Mouse (Mus musculus): Measurements from ENCODE around the gene Tph2. TPM values are rescaled to one million over a fixed set of nuclear protein-coding genes. Genes with fewer than 3 reads are reported as not detected.

Gene Tph2
- polyA plus RNA-seq, 1 experiment: not detected

DNA sequence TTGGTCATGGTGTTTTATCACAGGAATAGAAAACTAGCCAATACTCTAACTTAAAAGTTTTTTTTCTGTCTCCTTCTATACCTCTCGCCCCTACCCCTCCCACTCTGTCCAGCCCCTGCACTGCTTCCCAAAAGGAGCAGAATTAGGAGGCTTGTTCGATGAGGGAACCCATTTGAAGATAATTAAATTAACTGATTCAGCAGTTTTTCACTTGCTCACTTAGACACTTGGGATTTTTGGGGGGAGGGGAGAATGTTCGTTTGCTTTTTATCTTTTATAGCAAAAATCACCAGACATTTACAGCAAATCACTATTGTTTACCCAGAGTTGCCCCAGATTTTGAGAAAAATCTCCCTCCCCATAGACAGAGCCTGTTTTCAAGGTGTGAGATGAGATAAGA is 106.6 kb downstream of the Tph2 start:
- Histone ChIP-seq H3K36me3 (ENCODE audit: control insufficient read depth, insufficient read depth, low read length) (no peaks in the 10 kb centered on the region), H3K4me1 (replicated peaks; ENCODE audit: control insufficient read depth, insufficient read depth, low read length) (no peaks in the 10 kb centered on the region), H3K27ac (ENCODE audit: control insufficient read depth, insufficient read depth, low read length) (no peak overlapping the region), H3K27me3 (ENCODE audit: control insufficient read depth, insufficient read depth, low read length) (no peaks in the 10 kb centered on the region), H3K4me3 (ENCODE audit: control insufficient read depth, insufficient read depth, low read length) (no peak overlapping the region)
- 75% methylated on average over 3 of the region's 3 CpGs for WGBS
- DNase-seq: no peak
- TF ChIP-seq CTCF (IDR thresholded peaks at IDR 0.05; ENCODE audit: borderline replicate concordance, control insufficient read depth, extremely low read depth, insufficient read depth, low read length, poor library complexity) (no peak), POLR2A (IDR thresholded peaks at IDR 0.05; ENCODE audit: control insufficient read depth, extremely low read depth, insufficient read depth, low read length, poor library complexity) (no peak)

DNA sequence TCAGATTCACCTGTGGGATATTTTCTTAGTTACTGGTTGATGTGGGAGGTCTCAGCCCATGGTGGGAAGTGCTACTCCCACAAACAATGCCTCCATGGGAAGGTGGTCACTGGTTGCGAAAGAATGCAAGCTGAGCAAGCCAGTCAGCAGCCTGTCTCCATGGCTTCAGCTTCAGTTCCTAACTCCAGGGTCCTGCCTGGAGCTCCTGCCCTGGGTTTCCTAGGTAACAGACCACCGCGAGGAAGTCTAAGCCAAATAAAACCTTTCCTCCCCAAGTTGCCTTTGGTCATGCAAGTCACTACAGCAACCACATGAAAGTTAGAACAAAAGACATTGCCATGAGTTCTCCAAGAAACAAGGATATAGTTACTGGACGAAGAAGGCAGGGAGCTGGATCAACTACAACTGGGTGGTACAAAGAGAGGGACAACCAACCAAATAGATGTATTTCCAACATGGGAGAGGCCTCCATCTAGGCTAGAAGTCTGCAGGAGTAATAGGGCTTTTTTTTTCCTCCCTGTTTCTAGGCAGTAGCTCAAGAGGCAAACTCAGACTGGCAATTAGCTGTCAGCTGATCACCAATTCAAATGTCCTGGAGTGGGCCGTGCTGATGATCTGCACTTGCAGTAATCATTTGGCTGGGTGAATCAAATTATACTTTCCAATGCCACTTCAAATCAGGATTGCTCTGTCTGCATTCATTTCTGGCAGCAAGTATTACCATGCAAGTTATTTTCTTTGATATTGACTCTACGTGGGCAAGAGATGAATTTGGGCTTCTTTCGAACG is 115.5 kb downstream of the Tph2 start:
- Histone ChIP-seq H3K27ac (ENCODE audit: control insufficient read depth, insufficient read depth, low read length) (no peak overlapping the region), H3K4me3 (ENCODE audit: control insufficient read depth, insufficient read depth, low read length) (no peak overlapping the region), H3K27me3 (ENCODE audit: control insufficient read depth, insufficient read depth, low read length) (no peaks in the 10 kb centered on the region), H3K36me3 (ENCODE audit: control insufficient read depth, insufficient read depth, low read length) (no peaks in the 10 kb centered on the region), H3K4me1 (replicated peaks; ENCODE audit: control insufficient read depth, insufficient read depth, low read length) (no peaks in the 10 kb centered on the region)
- TF ChIP-seq POLR2A (IDR thresholded peaks at IDR 0.05; ENCODE audit: control insufficient read depth, extremely low read depth, insufficient read depth, low read length, poor library complexity) (no peak), CTCF (IDR thresholded peaks at IDR 0.05; ENCODE audit: borderline replicate concordance, control insufficient read depth, extremely low read depth, insufficient read depth, low read length, poor library complexity) (no peak)
- 85% methylated on average over 8 of the region's 8 CpGs for WGBS
- no peak for DNase-seq

DNA sequence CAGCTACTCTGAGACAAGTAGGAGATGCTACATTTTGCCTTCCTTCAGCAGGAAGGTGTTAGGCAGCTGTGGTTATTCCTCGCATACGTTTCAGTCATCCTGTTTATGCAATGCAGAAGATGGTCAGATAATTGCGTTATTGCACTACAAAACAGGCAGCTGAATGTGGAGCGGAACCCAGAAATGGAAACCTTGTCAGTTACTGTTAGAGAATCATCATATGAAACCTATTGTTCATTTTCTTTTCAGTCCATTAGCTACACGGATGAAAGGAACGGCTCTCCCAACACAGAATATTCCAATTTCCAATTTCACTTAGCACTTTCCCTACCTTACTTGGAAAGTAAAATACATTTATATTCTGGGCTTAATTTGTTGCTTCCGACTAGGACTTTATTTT is 120.9 kb downstream of the Tph2 start:
- Histone ChIP-seq H3K4me3 (ENCODE audit: control insufficient read depth, insufficient read depth, low read length) (no peak overlapping the region), H3K27me3 (ENCODE audit: control insufficient read depth, insufficient read depth, low read length) (no peaks in the 10 kb centered on the region), H3K36me3 (ENCODE audit: control insufficient read depth, insufficient read depth, low read length) (no peaks in the 10 kb centered on the region), H3K4me1 (replicated peaks; ENCODE audit: control insufficient read depth, insufficient read depth, low read length) (no peaks in the 10 kb centered on the region), H3K27ac (ENCODE audit: control insufficient read depth, insufficient read depth, low read length) (no peak overlapping the region)
- DNase-seq: no peak
- TF ChIP-seq POLR2A (IDR thresholded peaks at IDR 0.05; ENCODE audit: control insufficient read depth, extremely low read depth, insufficient read depth, low read length, poor library complexity) (no peak), CTCF (IDR thresholded peaks at IDR 0.05; ENCODE audit: borderline replicate concordance, control insufficient read depth, extremely low read depth, insufficient read depth, low read length, poor library complexity) (no peak)
- 83% methylated on average over 7 of the region's 7 CpGs for WGBS

DNA sequence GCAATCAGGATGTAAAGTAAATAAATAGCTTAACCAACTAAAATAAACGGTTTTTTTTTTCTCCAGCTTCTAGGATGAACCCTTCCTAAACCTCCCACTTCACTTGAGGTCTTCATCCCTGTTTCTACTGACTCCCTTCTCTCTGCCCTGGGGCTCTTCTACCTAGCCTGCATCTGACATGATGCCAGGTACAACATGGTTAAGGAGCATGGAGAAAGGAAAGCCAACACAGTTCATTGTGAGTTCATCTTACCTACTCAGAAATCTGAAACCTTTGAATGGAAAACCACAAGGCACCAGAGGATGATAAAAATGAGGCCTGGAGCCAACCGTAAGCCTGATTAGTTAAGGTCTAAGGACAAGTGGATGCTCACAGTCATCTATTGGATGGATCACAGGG is 123.3 kb downstream of the Tph2 start:
- Histone ChIP-seq H3K4me1 (replicated peaks; ENCODE audit: control insufficient read depth, insufficient read depth, low read length) (no peaks in the 10 kb centered on the region), H3K4me3 (ENCODE audit: control insufficient read depth, insufficient read depth, low read length) (no peak overlapping the region), H3K27me3 (ENCODE audit: control insufficient read depth, insufficient read depth, low read length) (no peaks in the 10 kb centered on the region), H3K36me3 (ENCODE audit: control insufficient read depth, insufficient read depth, low read length) (no peaks in the 10 kb centered on the region), H3K27ac (ENCODE audit: control insufficient read depth, insufficient read depth, low read length) (no peak overlapping the region)
- DNase-seq: no peak
- TF ChIP-seq CTCF (IDR thresholded peaks at IDR 0.05; ENCODE audit: borderline replicate concordance, control insufficient read depth, extremely low read depth, insufficient read depth, low read length, poor library complexity): no peak
- no peak for TF ChIP-seq POLR2A (IDR thresholded peaks at IDR 0.05; ENCODE audit: control insufficient read depth, extremely low read depth, insufficient read depth, low read length, poor library complexity)
- WGBS: 71% methylated on average over 2 of the region's 2 CpGs

DNA sequence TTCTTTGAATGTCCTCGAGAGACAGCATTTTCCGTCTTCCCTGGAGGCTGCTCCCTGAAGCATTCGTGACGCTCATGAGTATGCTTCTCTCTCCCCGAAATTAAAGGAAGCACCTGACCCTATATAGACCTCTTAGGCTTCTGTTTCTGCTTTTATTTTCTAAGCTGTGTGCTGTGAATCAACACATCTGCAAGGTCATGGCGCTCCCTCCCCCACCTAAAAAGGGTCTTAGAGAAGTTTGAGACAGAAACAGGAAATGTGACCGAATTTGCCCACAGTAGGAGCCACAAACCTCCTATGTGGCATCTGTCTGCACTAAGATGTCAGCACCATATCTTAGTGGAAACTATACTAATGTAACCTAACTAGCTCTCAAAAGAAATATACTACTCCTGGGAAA is 124.1 kb downstream of the Tph2 start:
- Histone ChIP-seq H3K27me3 (ENCODE audit: control insufficient read depth, insufficient read depth, low read length) (no peaks in the 10 kb centered on the region), H3K4me1 (replicated peaks; ENCODE audit: control insufficient read depth, insufficient read depth, low read length) (no peaks in the 10 kb centered on the region), H3K4me3 (ENCODE audit: control insufficient read depth, insufficient read depth, low read length) (no peak overlapping the region), H3K27ac (ENCODE audit: control insufficient read depth, insufficient read depth, low read length) (no peak overlapping the region), H3K36me3 (ENCODE audit: control insufficient read depth, insufficient read depth, low read length) (no peaks in the 10 kb centered on the region)
- TF ChIP-seq CTCF (IDR thresholded peaks at IDR 0.05; ENCODE audit: borderline replicate concordance, control insufficient read depth, extremely low read depth, insufficient read depth, low read length, poor library complexity): no peak
- TF ChIP-seq POLR2A (IDR thresholded peaks at IDR 0.05; ENCODE audit: control insufficient read depth, extremely low read depth, insufficient read depth, low read length, poor library complexity): no peak
- 25% methylated on average over 7 of the region's 7 CpGs for WGBS
- no peak for DNase-seq

DNA sequence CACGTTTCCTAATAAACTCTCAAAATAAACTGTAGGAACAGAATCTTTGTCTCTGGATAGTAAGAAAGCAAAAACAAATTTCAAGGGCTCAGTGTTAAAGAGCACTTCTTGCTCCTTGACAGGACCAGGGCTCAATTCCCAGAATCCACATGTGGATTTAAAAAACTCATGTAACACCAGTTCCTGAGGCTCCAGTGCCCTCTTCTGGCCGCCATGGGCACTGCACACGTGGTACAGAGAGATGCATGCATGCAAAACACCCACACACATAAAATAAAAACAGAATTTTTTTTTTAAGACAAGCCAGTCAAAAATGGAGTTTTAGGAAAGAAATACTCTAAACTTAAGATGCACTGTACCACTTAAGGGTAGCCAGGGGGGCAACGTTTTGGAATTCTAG is 133.2 kb downstream of the Tph2 start:
- TF ChIP-seq CTCF (IDR thresholded peaks at IDR 0.05; ENCODE audit: borderline replicate concordance, control insufficient read depth, extremely low read depth, insufficient read depth, low read length, poor library complexity) (no peak), POLR2A (IDR thresholded peaks at IDR 0.05; ENCODE audit: control insufficient read depth, extremely low read depth, insufficient read depth, low read length, poor library complexity) (no peak)
- H3K4me3 ChIP-seq (ENCODE audit: control insufficient read depth, insufficient read depth, low read length): no peak overlapping the region
- 52% methylated on average over 4 of the region's 4 CpGs for WGBS
- H3K27me3 ChIP-seq (ENCODE audit: control insufficient read depth, insufficient read depth, low read length): no peaks in the 10 kb centered on the region
- H3K27ac ChIP-seq (ENCODE audit: control insufficient read depth, insufficient read depth, low read length): no peak overlapping the region
- no peaks in the 10 kb centered on the region for H3K36me3 ChIP-seq (ENCODE audit: control insufficient read depth, insufficient read depth, low read length)
- no peak for DNase-seq
- no peaks in the 10 kb centered on the region for H3K4me1 ChIP-seq (replicated peaks; ENCODE audit: control insufficient read depth, insufficient read depth, low read length)

All from thymus, adult 2 months (tissue).